Mouse (Mus musculus) cerebellum, postnatal 14 days (tissue): ENCODE measurements around the gene Cbr4.

Experiments
- DNase-seq, 2 experiments: peaks; one replicate each; pipeline ENCODE4 v3.0.0; 2021; ENCODE audit warnings: mixed read lengths in 2 of 2

The Cbr4 gene

DNA sequence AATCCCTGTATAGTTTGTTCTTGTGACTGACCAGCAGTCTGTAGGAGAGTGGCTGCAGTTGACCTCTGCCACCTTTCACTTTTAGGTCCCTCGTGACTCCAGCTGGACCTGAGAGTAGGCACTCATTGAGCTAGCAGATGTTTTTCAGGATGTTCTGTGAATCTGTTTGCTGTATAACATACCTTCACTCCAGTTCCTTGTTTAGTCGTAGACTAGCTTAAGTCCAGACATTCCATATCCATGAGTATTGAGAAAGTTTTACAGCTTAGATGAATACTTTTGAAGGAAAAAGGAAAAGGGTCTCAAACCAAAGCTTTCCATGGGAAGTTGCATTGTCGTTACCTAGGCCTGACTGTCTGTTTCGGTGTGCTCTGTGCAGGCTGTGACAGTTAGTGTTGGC lies 9.6 kb downstream of the Cbr4 start:
- no peak for DNase-seq

DNA sequence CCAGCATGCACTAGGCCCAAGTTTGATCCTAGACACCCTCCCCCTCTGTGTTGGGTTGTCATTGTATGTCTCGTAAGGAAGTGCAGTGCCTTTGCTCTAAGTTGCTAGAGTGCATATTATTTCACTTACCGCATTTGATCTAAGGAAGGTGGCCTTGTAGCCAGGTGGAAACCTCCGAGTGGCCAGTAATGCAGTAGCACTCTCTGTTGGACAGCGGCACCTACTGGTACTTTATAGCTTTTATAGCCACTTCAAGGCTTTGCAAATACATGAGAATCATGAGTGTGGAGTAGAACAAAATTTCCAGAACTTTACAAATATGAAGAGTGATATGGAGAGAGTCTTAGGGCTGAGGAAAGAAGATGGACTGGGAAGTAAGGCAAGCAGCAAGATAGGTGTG lies 11.5 kb downstream of the Cbr4 start:
- DNase-seq = peak; percentile 44 to 57

DNA sequence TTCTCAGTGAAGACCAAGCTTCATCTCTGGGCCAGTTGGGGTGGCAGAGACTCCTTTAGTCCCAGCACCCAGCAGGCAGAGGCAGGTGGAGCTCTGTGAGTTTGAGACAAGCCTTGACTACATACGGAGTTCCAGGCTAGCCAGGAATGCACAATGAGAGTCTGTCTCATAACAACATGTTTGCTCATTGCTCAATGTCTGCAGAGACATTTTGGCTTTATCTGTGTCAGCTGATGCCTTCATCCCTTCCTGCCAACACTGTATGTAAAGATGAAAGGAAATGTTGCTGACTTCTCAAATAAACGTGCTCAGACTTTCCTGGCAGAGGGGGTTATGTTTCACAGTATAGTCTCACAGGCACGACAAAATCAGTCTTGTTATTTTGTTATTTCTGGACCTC lies 13.4 kb downstream of the Cbr4 start:
- no peak for DNase-seq

DNA sequence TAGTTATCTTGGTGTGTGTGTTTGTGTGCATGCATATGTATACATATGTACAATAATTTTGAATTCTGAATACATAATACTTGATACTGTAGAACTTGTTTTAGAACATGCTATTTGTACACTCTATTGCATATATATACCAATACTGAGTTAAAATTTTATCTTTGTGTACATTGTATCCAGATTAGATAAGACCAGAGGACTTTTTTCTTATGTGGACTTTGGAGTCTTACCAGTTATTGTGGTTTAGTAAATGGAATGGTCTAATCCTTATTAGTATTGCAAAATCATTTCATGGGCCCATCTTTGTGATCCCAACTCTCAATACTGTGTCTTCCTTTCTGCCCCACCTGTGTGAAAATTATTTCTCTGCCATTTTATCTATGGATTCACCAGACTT lies 14.7 kb downstream of the Cbr4 start:
- DNase-seq = no peak

DNA sequence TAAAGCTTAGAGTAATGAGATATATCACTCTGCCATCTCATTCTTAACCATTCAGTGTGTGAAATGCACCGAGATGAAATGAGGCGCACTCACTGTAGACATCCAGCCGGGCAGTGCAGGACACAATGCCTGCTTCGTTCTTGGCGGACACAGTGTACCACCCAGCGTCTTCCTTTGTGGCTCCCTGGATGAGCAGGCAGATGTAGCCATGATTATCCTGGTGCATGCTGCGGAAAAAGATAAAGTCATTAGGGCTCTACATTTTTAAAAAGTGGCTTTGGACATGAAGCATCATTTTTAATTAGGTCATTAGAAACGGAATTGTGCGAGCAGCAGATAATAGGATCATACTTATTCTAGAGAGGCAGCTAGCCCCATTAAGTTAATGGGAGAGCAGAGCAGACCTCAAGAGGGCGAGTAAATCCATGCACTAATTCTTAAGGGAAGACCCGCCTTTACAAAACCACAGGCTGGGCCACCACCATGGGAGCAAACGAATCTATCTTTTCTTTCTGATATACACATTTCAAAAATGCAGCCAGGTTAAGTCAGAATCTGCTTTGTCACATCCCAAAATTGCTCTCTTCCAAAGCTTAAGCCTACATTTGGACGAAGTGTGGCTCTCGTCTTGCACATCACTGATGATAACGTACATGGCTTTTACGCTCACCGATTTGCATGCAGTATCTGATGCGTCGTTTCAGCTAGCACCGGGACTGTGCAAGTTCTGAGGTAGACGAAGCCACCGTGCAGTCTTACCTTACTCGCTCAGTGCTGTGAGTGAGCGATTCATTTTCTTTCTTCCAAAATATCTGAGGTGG lies 27.8 kb downstream of the Cbr4 start:
- DNase-seq = peak; percentile 21 to 34

- peak; percentile 95 to 96 for DNase-seq
Observed at GRCm38 (mm10) chr8:61515931-61516744, 28.6 kb downstream of the Cbr4 start.

DNA sequence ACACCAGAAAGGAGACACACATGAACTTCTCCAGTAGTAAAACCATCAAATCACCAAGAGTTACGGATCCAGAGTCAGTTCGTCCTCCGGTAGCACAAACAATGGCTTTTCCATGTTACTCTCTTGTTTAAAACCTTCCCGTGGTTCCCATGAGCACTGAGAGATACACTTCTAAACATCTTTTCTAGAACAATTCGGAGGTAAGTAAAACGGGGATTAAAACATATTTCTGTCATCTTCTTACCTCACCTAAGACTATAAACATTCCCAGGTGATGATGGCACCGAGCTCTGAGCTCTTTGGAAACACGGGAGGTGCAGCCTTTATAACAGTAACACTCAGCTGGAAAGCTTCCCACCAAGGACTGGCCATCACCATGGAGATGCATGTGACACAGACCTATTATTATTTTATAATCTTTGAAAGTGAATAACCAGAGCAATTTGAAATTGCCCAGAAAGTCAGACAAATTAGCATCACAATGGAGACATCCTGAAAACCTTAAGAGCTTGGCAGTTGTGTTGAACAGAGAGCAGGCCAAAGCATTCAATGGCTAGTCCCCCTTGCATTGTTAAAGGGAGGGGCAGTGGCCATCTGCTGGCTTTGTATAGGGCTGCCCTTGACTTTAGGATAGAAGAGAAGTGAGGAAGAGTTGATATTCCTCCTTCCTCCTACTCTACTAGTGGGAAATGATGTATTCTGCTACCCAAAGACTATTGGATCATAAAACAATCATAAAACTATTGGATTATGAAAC lies 29.4 kb downstream of the Cbr4 start:
- DNase-seq = no peak

DNA sequence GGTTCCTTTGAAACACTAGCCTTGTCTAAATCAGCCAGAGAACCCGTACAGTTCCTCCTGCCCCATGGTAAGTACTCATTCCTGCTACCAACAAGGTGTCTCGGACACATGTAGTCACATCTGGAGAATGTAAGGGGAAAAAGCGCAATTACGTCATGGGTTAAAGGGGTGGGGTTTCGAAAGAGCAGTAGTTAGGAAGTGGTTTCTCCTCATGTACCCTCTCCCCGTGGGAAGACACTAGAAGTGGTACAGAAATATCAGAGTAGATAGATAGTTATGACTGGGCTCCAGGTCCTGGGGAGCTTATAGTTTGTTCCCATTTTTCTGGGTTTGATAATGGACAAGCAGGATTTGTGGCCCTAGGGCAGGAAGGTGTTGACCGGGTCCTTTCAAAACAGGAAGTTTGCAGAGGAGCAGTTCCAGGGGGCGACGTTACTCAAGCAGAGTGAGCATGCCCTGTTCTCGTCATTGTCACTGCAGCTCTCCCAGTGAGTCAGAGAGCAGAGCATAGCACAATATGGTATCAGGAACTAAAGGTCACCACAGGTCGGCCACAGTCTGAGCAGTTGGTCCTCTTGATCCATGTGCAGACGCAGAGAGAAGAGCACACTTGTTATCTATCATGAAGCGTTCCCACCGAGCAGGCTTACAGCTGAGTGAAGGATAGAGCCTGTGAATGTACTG lies 30.1 kb downstream of the Cbr4 start:
- no peak for DNase-seq

DNA sequence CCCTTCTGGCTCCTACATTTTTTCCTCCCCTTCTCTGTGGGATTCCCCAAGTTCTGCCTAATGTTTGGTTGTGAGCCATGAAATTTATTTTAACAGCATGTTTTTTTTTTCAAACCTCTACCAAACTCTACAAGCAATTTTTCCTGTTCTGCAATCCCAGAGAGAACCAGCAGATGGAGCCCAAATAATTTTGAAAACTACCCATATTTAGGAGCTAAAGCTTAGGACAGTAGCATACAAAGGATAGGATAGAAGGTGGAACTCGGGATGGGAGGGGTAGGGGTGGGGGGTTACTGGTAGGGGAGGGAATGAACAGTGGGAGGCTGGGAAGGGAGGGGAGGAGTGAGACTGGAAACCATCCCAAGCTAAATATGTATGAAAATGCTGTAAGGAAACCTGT lies 34.6 kb downstream of the Cbr4 start:
- peak; percentile 62 to 64 for DNase-seq

GRCm38 (mm10) chr8:61527037-61527436 lies 39.5 kb downstream of the Cbr4 start:
- no peak for DNase-seq

GRCm38 (mm10) chr8:61528197-61528596 lies 40.7 kb downstream of the Cbr4 start:
- DNase-seq = no peak

- DNase-seq = no peak
Observed at GRCm38 (mm10) chr8:61528642-61529041, 41.1 kb downstream of the Cbr4 start.

DNA sequence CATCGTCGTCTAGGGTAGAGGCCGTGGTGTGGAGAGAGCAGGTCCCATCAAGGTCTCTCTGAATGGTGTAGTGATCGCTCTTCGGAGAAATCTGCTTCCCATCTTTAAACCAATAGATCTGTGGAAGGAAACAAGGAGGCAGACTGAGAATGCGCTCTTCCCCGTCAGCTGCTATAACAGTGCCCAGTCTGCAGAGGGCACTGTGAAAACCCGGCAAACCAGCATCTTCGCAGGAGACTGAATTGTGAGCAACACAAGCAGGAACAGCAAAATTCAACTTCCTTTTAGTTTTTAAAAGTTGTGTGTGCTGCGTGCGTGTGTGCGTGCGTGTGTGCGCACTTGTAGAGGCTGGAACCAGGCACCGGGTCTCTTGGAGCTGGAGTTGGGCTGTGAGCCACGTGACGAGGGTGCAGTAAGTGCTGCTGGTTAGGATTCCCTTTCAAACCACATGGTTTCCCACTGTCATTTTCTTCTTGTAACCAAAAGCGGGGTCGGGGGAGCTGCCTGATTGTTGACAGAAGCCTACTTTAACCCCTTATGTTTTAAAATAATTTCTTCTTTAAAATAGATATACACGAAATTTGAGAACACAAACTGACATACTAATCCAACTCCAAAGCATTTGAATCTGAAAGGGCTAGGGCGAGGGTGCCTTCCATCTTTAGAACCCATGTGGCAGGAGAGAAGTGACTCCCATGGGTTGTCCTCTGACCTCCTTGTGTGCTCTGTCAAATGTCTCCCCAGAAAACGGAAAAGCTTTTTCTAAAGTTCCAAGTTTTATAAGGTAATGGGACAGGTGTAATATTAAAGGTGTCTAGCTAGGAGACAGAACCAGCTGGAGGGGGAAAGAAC lies 44.6 kb downstream of the Cbr4 start:
- no peak for DNase-seq

- DNase-seq = no peak
Observed at GRCm38 (mm10) chr8:61532831-61533230, 45.3 kb downstream of the Cbr4 start.

GRCm38 (mm10) chr8:61533356-61533926 lies 45.9 kb downstream of the Cbr4 start:
- DNase-seq = no peak

- no peak for DNase-seq
Observed at GRCm38 (mm10) chr8:61535472-61535871, 47.9 kb downstream of the Cbr4 start.

GRCm38 (mm10) chr8:61537471-61537870 lies 49.9 kb downstream of the Cbr4 start:
- no peak for DNase-seq

GRCm38 (mm10) chr8:61539828-61540500 lies 52.4 kb downstream of the Cbr4 start:
- peak; percentile 89 to 93 for DNase-seq

DNA sequence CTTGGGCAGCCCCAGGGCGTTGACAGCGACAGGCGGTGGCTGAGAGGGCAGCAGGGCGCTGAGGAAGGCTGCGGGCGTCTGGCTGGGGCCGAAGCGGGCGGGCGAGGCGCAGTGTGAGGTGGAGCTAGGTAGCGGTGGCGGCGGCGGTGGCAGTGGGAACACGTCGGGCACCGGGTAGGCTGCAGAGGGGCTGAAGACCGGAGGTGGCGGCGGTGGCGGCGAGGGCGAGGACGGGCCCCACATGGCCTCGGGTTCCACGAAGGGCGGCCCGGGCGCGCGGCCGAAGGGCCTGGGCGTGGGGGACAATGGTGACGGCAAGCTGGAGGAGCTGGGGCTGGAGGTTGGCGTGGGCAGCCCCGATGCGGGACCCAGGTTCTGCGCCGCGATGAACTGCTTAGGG lies 62.1 kb downstream of the Cbr4 start:
- DNase-seq = no peak

GRCm38 (mm10) chr8:61550006-61550748 lies 62.6 kb downstream of the Cbr4 start:
- DNase-seq = no peak
